Mouse (Mus musculus): ENCODE measurements around the gene Vamp8. TPM values are rescaled to one million over a fixed set of nuclear protein-coding genes. Genes with fewer than 3 reads are reported as not detected.

The Vamp8 gene
- total and polyA plus RNA-seq, 3 experiments: 69.3 to 85.6 (median 78.8) TPM

GRCm38 (mm10) chr6:72374206-72374605 is 16.3 kb downstream of the Vamp8 start:
- WGBS: 35% methylated on average over 7 of the region's 7 CpGs
- no peak overlapping the region for H3K27ac ChIP-seq
- TF ChIP-seq POLR2A (IDR thresholded peaks at IDR 0.05; ENCODE audit: insufficient read depth, low read depth, low read length) (no peak), CTCF (IDR thresholded peaks at IDR 0.05) (no peak), EP300 (IDR thresholded peaks at IDR 0.05; ENCODE audit: insufficient read depth, low read depth, low read length) (no peak)
- H3K4me1 ChIP-seq (ENCODE audit: control insufficient read depth, insufficient read depth, low read length): peaks cover 26% of the 10 kb centered on the region
- no peaks in the 10 kb centered on the region for H3K27me3 ChIP-seq (ENCODE audit: control insufficient read depth, insufficient read depth, low read length)
- H3K9ac ChIP-seq (ENCODE audit: low read depth, low read length): no peak overlapping the region
- H3K4me3 ChIP-seq: no peak overlapping the region
- H3K79me2 ChIP-seq (replicated peaks; ENCODE audit: control insufficient read depth, insufficient read depth, low read length): no peaks in the 10 kb centered on the region
- intact Hi-C loops (cut with DNase I): no loop called here
- no peak for DNase-seq
- H3K36me3 ChIP-seq (ENCODE audit: control insufficient read depth, insufficient read depth, low read length): no peaks in the 10 kb centered on the region

GRCm38 (mm10) chr6:72373184-72373583 is 17.3 kb downstream of the Vamp8 start:
- no peak for TF ChIP-seq POLR2A (IDR thresholded peaks at IDR 0.05; ENCODE audit: insufficient read depth, low read depth, low read length)
- TF ChIP-seq EP300 (IDR thresholded peaks at IDR 0.05; ENCODE audit: insufficient read depth, low read depth, low read length): no peak
- TF ChIP-seq CTCF (IDR thresholded peaks at IDR 0.05): no peak
- no peaks in the 10 kb centered on the region for H3K79me2 ChIP-seq (replicated peaks; ENCODE audit: control insufficient read depth, insufficient read depth, low read length)
- H3K4me3 ChIP-seq: no peak overlapping the region
- peaks cover 26% of the 10 kb centered on the region for H3K4me1 ChIP-seq (ENCODE audit: control insufficient read depth, insufficient read depth, low read length)
- intact Hi-C loops (cut with DNase I): no loop called here
- H3K27ac ChIP-seq: no peak overlapping the region
- H3K36me3 ChIP-seq (ENCODE audit: control insufficient read depth, insufficient read depth, low read length): no peaks in the 10 kb centered on the region
- H3K27me3 ChIP-seq (ENCODE audit: control insufficient read depth, insufficient read depth, low read length): no peaks in the 10 kb centered on the region
- DNase-seq: no peak
- H3K9ac ChIP-seq (ENCODE audit: low read depth, low read length): no peak overlapping the region
- WGBS: 61% methylated on average over 4 of the region's 4 CpGs

- Histone ChIP-seq H3K27me3 (ENCODE audit: control insufficient read depth, insufficient read depth, low read length) (no peaks in the 10 kb centered on the region), H3K4me3 (no peak overlapping the region), H3K9ac (ENCODE audit: low read depth, low read length) (no peak overlapping the region), H3K79me2 (replicated peaks; ENCODE audit: control insufficient read depth, insufficient read depth, low read length) (no peaks in the 10 kb centered on the region), H3K4me1 (ENCODE audit: control insufficient read depth, insufficient read depth, low read length) (peaks cover 26% of the 10 kb centered on the region), H3K36me3 (ENCODE audit: control insufficient read depth, insufficient read depth, low read length) (no peaks in the 10 kb centered on the region), H3K27ac (peak overlapping the region; percentile 40)
- intact Hi-C loops (cut with DNase I): no loop called here
- no peak for DNase-seq
- 26% methylated on average over 1 of the region's 1 CpGs for WGBS
- no peak for TF ChIP-seq POLR2A (IDR thresholded peaks at IDR 0.05; ENCODE audit: insufficient read depth, low read depth, low read length)
- no peak for TF ChIP-seq EP300 (IDR thresholded peaks at IDR 0.05; ENCODE audit: insufficient read depth, low read depth, low read length)
- no peak for TF ChIP-seq CTCF (IDR thresholded peaks at IDR 0.05)
Observed at GRCm38 (mm10) chr6:72371571-72371970, 18.9 kb downstream of the Vamp8 start.

GRCm38 (mm10) chr6:72371147-72371546 is 19.4 kb downstream of the Vamp8 start:
- Histone ChIP-seq H3K27me3 (ENCODE audit: control insufficient read depth, insufficient read depth, low read length) (no peaks in the 10 kb centered on the region), H3K4me3 (no peak overlapping the region), H3K9ac (ENCODE audit: low read depth, low read length) (no peak overlapping the region), H3K4me1 (ENCODE audit: control insufficient read depth, insufficient read depth, low read length) (peaks cover 26% of the 10 kb centered on the region), H3K79me2 (replicated peaks; ENCODE audit: control insufficient read depth, insufficient read depth, low read length) (no peaks in the 10 kb centered on the region), H3K36me3 (ENCODE audit: control insufficient read depth, insufficient read depth, low read length) (no peaks in the 10 kb centered on the region), H3K27ac (peak overlapping the region; percentile 40)
- peak; percentile 32 to 47 for DNase-seq
- TF ChIP-seq POLR2A (IDR thresholded peaks at IDR 0.05; ENCODE audit: insufficient read depth, low read depth, low read length) (no peak), CTCF (IDR thresholded peaks at IDR 0.05) (no peak), EP300 (IDR thresholded peaks at IDR 0.05; ENCODE audit: insufficient read depth, low read depth, low read length) (no peak)
- WGBS: 43% methylated on average over 5 of the region's 5 CpGs
- intact Hi-C loops (cut with DNase I): no loop called here

GRCm38 (mm10) chr6:72370091-72370490 is 20.4 kb downstream of the Vamp8 start:
- no peaks in the 10 kb centered on the region for H3K27me3 ChIP-seq (ENCODE audit: control insufficient read depth, insufficient read depth, low read length)
- DNase-seq: no peak
- no peak overlapping the region for H3K4me3 ChIP-seq
- intact Hi-C loops (cut with DNase I): no loop called here
- no peaks in the 10 kb centered on the region for H3K79me2 ChIP-seq (replicated peaks; ENCODE audit: control insufficient read depth, insufficient read depth, low read length)
- H3K4me1 ChIP-seq (ENCODE audit: control insufficient read depth, insufficient read depth, low read length): peaks cover 24% of the 10 kb centered on the region
- 56% methylated on average over 12 of the region's 12 CpGs for WGBS
- H3K9ac ChIP-seq (ENCODE audit: low read depth, low read length): no peak overlapping the region
- no peak overlapping the region; the same call in 1 of the 2 replicates for H3K27ac ChIP-seq
- no peaks in the 10 kb centered on the region for H3K36me3 ChIP-seq (ENCODE audit: control insufficient read depth, insufficient read depth, low read length)
- TF ChIP-seq CTCF (IDR thresholded peaks at IDR 0.05): peak; percentile 26; the same call in 1 of the 2 replicates
- TF ChIP-seq POLR2A (IDR thresholded peaks at IDR 0.05; ENCODE audit: insufficient read depth, low read depth, low read length): no peak

- H3K27ac ChIP-seq: no peak overlapping the region
- WGBS: 86% methylated on average over 4 of the region's 4 CpGs
- no peak for TF ChIP-seq EP300 (IDR thresholded peaks at IDR 0.05; ENCODE audit: insufficient read depth, low read depth, low read length)
- TF ChIP-seq CTCF (IDR thresholded peaks at IDR 0.05): no peak; the same call in 1 of the 2 replicates
- TF ChIP-seq POLR2A (IDR thresholded peaks at IDR 0.05; ENCODE audit: insufficient read depth, low read depth, low read length): no peak
Observed at GRCm38 (mm10) chr6:72369557-72369956, 20.9 kb downstream of the Vamp8 start.

More at GRCm38 (mm10) chr6:72369557-72369956, 20.9 kb downstream of the Vamp8 start:
- Histone ChIP-seq H3K4me3 (no peak overlapping the region), H3K79me2 (replicated peaks; ENCODE audit: control insufficient read depth, insufficient read depth, low read length) (no peaks in the 10 kb centered on the region), H3K27me3 (ENCODE audit: control insufficient read depth, insufficient read depth, low read length) (no peaks in the 10 kb centered on the region), H3K9ac (ENCODE audit: low read depth, low read length) (no peak overlapping the region), H3K36me3 (ENCODE audit: control insufficient read depth, insufficient read depth, low read length) (no peaks in the 10 kb centered on the region), H3K4me1 (ENCODE audit: control insufficient read depth, insufficient read depth, low read length) (peaks cover 21% of the 10 kb centered on the region)
- intact Hi-C loops (cut with DNase I): no loop called here
- no peak for DNase-seq
